Mouse (Mus musculus) spleen, postnatal 10 days (tissue): ENCODE results near the gene Lmtk2.

ENCODE experiments used
- DNase-seq, 2 experiments: peaks; one replicate each; pipeline ENCODE4 v3.0.0; 2021 to 2022; ENCODE audit warnings: low spot score in 2 of 2

The Lmtk2 gene

GRCm38 (mm10) chr5:144109201-144109600 is 9.0 kb downstream of the Lmtk2 start:
- no peak for DNase-seq

- DNase-seq, result no peak
These were observed 12.6 kb downstream of the Lmtk2 start for GRCm38 (mm10) chr5:144112574-144113438.

GRCm38 (mm10) chr5:144114068-144114467 is 13.8 kb downstream of the Lmtk2 start:
- DNase-seq, result no peak

DNA sequence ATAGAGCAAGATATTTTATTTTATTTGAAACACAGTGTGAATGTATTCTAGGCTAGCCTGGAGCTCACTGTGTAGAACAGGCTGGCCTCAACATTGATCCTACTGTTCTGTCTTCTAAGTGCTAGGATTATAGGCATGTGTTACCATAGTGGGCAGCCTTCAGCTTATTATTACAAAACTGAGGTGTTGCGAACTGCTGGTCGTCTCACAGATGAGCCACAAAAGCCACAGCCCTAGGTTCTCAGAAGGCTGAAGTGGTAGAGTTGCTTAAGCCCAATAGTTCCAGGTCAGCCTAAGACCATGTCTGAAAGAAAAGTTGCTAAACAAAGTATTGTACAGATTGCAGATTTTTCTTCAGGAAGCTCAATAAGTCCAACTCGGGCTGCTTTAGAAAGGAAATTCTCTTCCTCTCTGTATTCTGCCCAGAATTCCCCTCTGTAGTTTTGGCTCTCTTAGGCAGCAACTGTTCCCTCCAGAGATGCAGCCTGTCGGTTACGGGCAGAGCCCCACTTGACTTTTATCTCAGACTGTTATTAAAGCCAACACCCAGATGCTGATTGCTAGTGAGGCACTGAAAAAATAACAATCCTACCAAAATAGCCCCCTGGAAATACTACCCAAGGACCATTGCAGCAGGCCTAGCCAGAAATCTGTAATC is 14.9 kb downstream of the Lmtk2 start:
- DNase-seq, result no peak

DNA sequence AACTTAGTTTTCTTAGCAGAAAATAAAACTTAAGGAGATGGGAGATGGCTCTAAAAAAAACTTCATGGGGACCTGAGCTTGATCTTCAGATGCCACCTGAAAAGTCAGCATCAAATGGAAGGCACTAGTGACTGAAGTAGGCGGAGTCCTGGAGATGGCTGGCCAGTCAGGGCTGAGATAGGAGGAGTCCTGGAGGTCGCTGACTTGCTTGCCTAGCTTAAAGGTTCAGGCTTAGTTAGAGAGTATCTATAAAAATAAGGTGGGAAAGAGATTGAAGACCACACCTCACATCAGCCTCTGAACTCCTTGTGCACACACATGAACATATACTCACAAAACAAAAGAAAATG is 15.4 kb downstream of the Lmtk2 start:
- DNase-seq, result no peak

GRCm38 (mm10) chr5:144118271-144118670 is 18.0 kb downstream of the Lmtk2 start:
- DNase-seq, result no peak

GRCm38 (mm10) chr5:144119286-144119685 is 19.1 kb downstream of the Lmtk2 start:
- DNase-seq, result no peak

GRCm38 (mm10) chr5:144121489-144121888 is 21.3 kb downstream of the Lmtk2 start:
- no peak for DNase-seq

GRCm38 (mm10) chr5:144125979-144126755 is 25.9 kb downstream of the Lmtk2 start:
- peak in 1 of 2 experiments; percentile 23 for DNase-seq

GRCm38 (mm10) chr5:144143531-144143930 is 43.3 kb downstream of the Lmtk2 start:
- no peak for DNase-seq

DNA sequence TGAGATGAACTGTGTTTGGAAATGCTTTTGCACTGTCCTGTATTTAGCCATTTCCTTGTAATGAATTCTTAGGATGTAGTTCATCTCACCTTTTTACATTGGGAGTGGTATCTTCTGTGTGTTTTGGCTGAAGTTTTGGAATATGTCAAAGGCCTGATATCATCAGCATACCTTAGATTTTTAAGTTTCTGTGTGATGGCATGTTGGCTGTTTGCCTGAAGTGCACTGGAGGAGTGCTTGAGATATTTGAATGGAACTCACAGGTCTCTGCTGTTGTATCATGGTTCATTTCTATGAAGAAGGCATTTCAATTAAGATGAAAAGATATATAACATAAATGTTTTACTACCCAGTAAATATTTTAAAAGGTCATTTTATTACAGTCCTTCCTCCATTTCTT is 46.7 kb downstream of the Lmtk2 start:
- no peak for DNase-seq

GRCm38 (mm10) chr5:144149530-144149929 is 49.3 kb downstream of the Lmtk2 start:
- DNase-seq, result no peak

DNA sequence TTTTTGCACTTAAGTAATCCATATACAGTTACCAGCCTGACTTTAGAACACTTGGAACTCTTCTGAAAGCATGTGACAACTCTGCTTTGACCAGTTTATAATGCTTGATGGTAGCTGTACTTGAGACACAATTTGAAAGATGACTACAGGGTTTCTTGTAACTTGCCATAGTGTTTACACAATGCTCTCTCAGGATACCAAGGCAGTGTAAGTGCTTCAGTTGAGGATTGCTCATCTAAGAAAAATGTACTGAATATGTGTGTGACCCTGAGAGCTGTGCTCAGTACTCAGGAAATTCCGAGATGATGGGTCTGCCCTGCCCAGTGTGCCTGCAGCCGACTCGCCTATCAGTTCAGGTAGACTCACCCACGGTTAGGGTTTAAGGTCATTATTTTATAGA is 51.0 kb downstream of the Lmtk2 start:
- DNase-seq, result no peak

DNA sequence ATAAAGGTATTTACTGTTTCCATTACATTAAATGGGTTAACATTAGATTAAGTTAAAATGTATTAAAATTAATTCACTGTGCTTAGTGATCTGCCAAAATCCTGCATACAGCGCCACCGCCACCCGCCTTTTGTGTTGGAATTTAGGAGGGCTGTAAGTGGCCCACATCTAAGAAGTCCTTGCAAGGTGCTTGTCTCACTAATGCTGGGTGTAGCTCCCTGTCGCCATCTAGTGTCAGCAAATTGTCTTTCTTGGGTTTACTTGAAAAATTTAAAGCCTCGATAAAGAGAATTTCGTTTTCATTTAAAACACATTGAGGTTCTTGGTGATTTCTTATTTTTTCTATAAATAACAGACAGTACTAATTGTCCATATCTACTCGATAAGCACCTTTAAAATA is 54.3 kb downstream of the Lmtk2 start:
- DNase-seq, result peak; percentile 28 to 73

- DNase-seq, result no peak
These were observed 58.4 kb downstream of the Lmtk2 start for GRCm38 (mm10) chr5:144158604-144159003.

- DNase-seq, result no peak
These were observed 58.9 kb downstream of the Lmtk2 start for GRCm38 (mm10) chr5:144159137-144159536.

DNA sequence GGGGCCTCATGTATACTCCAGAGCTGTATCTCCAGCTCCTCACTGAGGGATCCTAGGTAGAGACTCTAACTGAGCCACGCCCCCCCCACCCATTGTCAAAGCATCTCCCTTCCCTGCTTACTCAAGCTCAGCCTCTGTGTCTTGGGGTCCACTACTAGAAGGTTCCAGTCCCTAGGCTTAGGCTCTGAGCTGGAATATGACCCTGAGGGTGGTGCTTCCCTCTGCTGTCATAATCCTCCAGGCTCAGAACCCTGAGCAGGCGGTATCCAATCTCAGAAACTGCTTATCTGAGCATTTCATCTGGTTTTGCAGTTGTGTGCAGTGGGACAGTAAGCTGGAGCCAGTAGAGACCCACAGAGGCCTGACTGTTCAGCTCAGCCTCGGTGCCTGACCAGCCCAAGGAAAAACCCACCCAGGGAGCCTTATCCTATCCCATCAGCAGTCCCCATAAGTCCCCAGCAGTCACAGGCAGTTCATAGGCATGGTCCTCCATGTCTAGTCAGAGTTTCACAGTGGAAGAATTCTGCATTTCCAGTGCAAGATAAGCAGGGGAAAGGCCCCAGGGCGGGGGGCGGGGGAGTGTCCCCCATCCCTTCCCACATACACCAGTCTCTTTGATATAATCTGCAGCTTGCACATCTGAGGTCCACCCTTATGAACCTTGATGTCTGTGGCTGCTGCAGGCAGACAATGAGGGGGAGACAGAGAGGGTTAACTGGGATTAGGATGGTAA is 62.0 kb downstream of the Lmtk2 start:
- DNase-seq, result no peak

- no peak for DNase-seq
These were observed 62.7 kb downstream of the Lmtk2 start for GRCm38 (mm10) chr5:144162813-144163517.

- DNase-seq, result no peak
These were observed 65.5 kb downstream of the Lmtk2 start for GRCm38 (mm10) chr5:144165756-144166155.

- no peak for DNase-seq
These were observed 69.2 kb downstream of the Lmtk2 start for GRCm38 (mm10) chr5:144169275-144169975.

- no peak for DNase-seq
These were observed 73.4 kb downstream of the Lmtk2 start for GRCm38 (mm10) chr5:144173648-144174047.
